Mouse (Mus musculus) liver, postnatal 0 days (tissue): ENCODE data around the gene Gbp7.

Source experiments
- CTCF ChIP-seq: sonication (generic); IDR thresholded peaks from 2 replicates; pipeline ENCODE4 v1.5.1; 2016; ENCODE audit warnings: antibody characterized with exemption, low read depth
- EP300 ChIP-seq: IDR thresholded peaks from 2 replicates; pipeline ENCODE4 v1.6.1; 2016; ENCODE audit warnings: antibody characterized with exemption, low read depth, mild to moderate bottlenecking

GRCm38 (mm10) chr3:142493536-142494061 lies 36.5 kb upstream of the Gbp7 start, which contains the start of gene Gbp5:
- no peak for TF ChIP-seq EP300
- TF ChIP-seq CTCF = peak; percentile 81
